Mouse (Mus musculus) lung, postnatal 0 days (tissue): ENCODE data around the gene Slc1a3. TPM values are rescaled to one million over a fixed set of nuclear protein-coding genes. Genes with fewer than 3 reads are reported as not detected.

Experiments
- ATAC-seq: fragments of 200-750 bp; cut with Nextera tagmentation; 2 replicates; pipeline ENCODE4 v1.8.0; 2017; ENCODE audit warnings: moderate library complexity
- DNase-seq: peaks from one replicate; pipeline ENCODE4 v3.0.0-alpha.2; 2016; ENCODE audit warnings: low spot score
- H3K27ac ChIP-seq: fragments of 300-500 bp; sonication (generic); 2 replicates; pipeline ENCODE4 v1.5.1; 2014; ENCODE audit warnings: antibody characterized with exemption, mild to moderate bottlenecking, low read length, mixed read lengths
- H3K27me3 ChIP-seq: fragments of 300-500 bp; sonication (generic); replicated peaks from 2 replicates; pipeline ENCODE4 v1.6.1; 2014; ENCODE audit warnings: low read length, mixed read lengths; ENCODE audit not compliant: insufficient read depth
- H3K36me3 ChIP-seq: fragments of 300-500 bp; sonication (generic); 2 replicates; pipeline ENCODE4 v1.6.1; 2014; ENCODE audit warnings: low read length, mixed read lengths; ENCODE audit not compliant: insufficient read depth
- H3K4me1 ChIP-seq: fragments of 300-500 bp; sonication (generic); 2 replicates; pipeline ENCODE4 v1.6.1; 2014; ENCODE audit warnings: antibody characterized with exemption, low read depth, low read length, mixed read lengths; ENCODE audit not compliant: insufficient read depth
- H3K4me2 ChIP-seq: fragments of 300-500 bp; sonication (generic); replicated peaks from 2 replicates; pipeline ENCODE4 v1.6.1; 2014; ENCODE audit warnings: low read depth, mild to moderate bottlenecking, low read length, moderate library complexity, mixed read lengths
- H3K4me3 ChIP-seq: fragments of 300-500 bp; sonication (generic); 2 replicates; pipeline ENCODE4 v1.5.1; 2014; ENCODE audit warnings: low read depth, low read length
- H3K9ac ChIP-seq: fragments of 300-500 bp; sonication (generic); replicated peaks from 2 replicates; pipeline ENCODE4 v1.6.1; 2014; ENCODE audit warnings: low read depth, mild to moderate bottlenecking
- H3K9me3 ChIP-seq: fragments of 300-500 bp; sonication (generic); 2 replicates; pipeline ENCODE4 v1.6.1; 2016; ENCODE audit warnings: low read length, mixed read lengths
- CTCF ChIP-seq: IDR thresholded peaks from 2 replicates; pipeline ENCODE4 v1.5.1; 2016; ENCODE audit warnings: antibody characterized with exemption, mild to moderate bottlenecking
- EP300 ChIP-seq: IDR thresholded peaks from 2 replicates; pipeline ENCODE4 v1.6.1; 2016; ENCODE audit warnings: antibody characterized with exemption, mild to moderate bottlenecking, control low read depth
- WGBS: fragments of 180-500 bp; shearing (Covaris S2); extraction: QIAGEN DNeasy Blood & Tissue Kit; methylation state at CpG from one replicate; pipeline ENCODE4 v1.1.7; 2014; 5-methylcytosine and 5-hydroxymethylcytosine counted together
- polyA plus RNA-seq: library from polyadenylated mRNA; unstranded; fragments of >200 nt; fragmentation: Nextera tagmentation; extraction: Ambion mirVana; gene quantifications from 2 replicates; pipeline ENCODE4 v1.2.1, GENCODE M21; 2015

Slc1a3 gene
- polyA plus RNA-seq, 1 experiment from 2014 or later, result 17.2 TPM

- Histone ChIP-seq H3K9me3 (no peaks in the 10 kb centered on the region), H3K4me2 (no peak overlapping the region), H3K9ac (no peak overlapping the region), H3K4me3 (no peak overlapping the region), H3K27ac (no peak overlapping the region), H3K36me3 (no peaks in the 10 kb centered on the region), H3K27me3 (no peaks in the 10 kb centered on the region), H3K4me1 (no peaks in the 10 kb centered on the region)
- ATAC-seq, result no peak
- no peak for DNase-seq
- 80% methylated on average over 18 of the region's 18 CpGs for WGBS
- no peak for TF ChIP-seq CTCF
- TF ChIP-seq EP300, result no peak
Observed at GRCm38 (mm10) chr15:8619479-8620026, 91.0 kb downstream of the Slc1a3 start.

- 78% methylated on average over 12 of the region's 12 CpGs for WGBS
- TF ChIP-seq EP300 (no peak), CTCF (no peak)
- Histone ChIP-seq H3K27me3 (no peaks in the 10 kb centered on the region), H3K27ac (no peak overlapping the region), H3K4me3 (no peak overlapping the region), H3K9ac (no peak overlapping the region), H3K4me2 (no peak overlapping the region), H3K4me1 (no peaks in the 10 kb centered on the region), H3K36me3 (no peaks in the 10 kb centered on the region), H3K9me3 (no peaks in the 10 kb centered on the region)
- DNase-seq (no peak), ATAC-seq (no peak)
Observed at GRCm38 (mm10) chr15:8616290-8616689, 94.3 kb downstream of the Slc1a3 start.

GRCm38 (mm10) chr15:8615511-8616224 is 94.9 kb downstream of the Slc1a3 start:
- no peaks in the 10 kb centered on the region for H3K9me3 ChIP-seq
- no peak for ATAC-seq
- no peak for DNase-seq
- no peak overlapping the region for H3K9ac ChIP-seq
- no peak overlapping the region for H3K27ac ChIP-seq
- no peak overlapping the region for H3K4me2 ChIP-seq
- TF ChIP-seq CTCF, result no peak
- no peak for TF ChIP-seq EP300
- no peaks in the 10 kb centered on the region for H3K27me3 ChIP-seq
- H3K4me3 ChIP-seq, result no peak overlapping the region
- 78% methylated on average over 11 of the region's 11 CpGs for WGBS
- no peaks in the 10 kb centered on the region for H3K4me1 ChIP-seq
- no peaks in the 10 kb centered on the region for H3K36me3 ChIP-seq

- no peaks in the 10 kb centered on the region for H3K36me3 ChIP-seq
- TF ChIP-seq EP300, result no peak
- no peak for TF ChIP-seq CTCF
- H3K27me3 ChIP-seq, result no peaks in the 10 kb centered on the region
- no peaks in the 10 kb centered on the region for H3K9me3 ChIP-seq
- H3K9ac ChIP-seq, result no peak overlapping the region
- no peak overlapping the region for H3K27ac ChIP-seq
- no peak overlapping the region for H3K4me3 ChIP-seq
- 75% methylated on average over 5 of the region's 5 CpGs for WGBS
- no peak for ATAC-seq
- H3K4me1 ChIP-seq, result no peaks in the 10 kb centered on the region
- DNase-seq, result no peak
- H3K4me2 ChIP-seq, result no peak overlapping the region
Observed at GRCm38 (mm10) chr15:8614701-8615100, 95.9 kb downstream of the Slc1a3 start.

GRCm38 (mm10) chr15:8605538-8606188 is 104.9 kb downstream of the Slc1a3 start:
- Histone ChIP-seq H3K27me3 (no peaks in the 10 kb centered on the region), H3K4me1 (no peaks in the 10 kb centered on the region), H3K36me3 (no peaks in the 10 kb centered on the region), H3K4me3 (no peak overlapping the region), H3K4me2 (no peak overlapping the region), H3K9ac (no peak overlapping the region), H3K9me3 (no peaks in the 10 kb centered on the region), H3K27ac (no peak overlapping the region)
- no peak for TF ChIP-seq CTCF
- TF ChIP-seq EP300, result no peak
- ATAC-seq, result no peak
- no peak for DNase-seq
- WGBS, result 70% methylated on average over 6 of the region's 6 CpGs

GRCm38 (mm10) chr15:8602362-8602761 is 108.2 kb downstream of the Slc1a3 start:
- H3K4me2 ChIP-seq, result no peak overlapping the region
- H3K27me3 ChIP-seq, result no peaks in the 10 kb centered on the region
- ATAC-seq (no peak), DNase-seq (no peak)
- H3K9ac ChIP-seq, result no peak overlapping the region
- H3K4me3 ChIP-seq, result no peak overlapping the region
- no peak overlapping the region for H3K27ac ChIP-seq
- no peaks in the 10 kb centered on the region for H3K4me1 ChIP-seq
- H3K9me3 ChIP-seq, result no peaks in the 10 kb centered on the region
- no peaks in the 10 kb centered on the region for H3K36me3 ChIP-seq
- 84% methylated on average over 6 of the region's 6 CpGs for WGBS
- TF ChIP-seq EP300 (no peak), CTCF (no peak)
